ENCODE assay signal across 27 mouse cellular contexts in the genomic region with DNA sequence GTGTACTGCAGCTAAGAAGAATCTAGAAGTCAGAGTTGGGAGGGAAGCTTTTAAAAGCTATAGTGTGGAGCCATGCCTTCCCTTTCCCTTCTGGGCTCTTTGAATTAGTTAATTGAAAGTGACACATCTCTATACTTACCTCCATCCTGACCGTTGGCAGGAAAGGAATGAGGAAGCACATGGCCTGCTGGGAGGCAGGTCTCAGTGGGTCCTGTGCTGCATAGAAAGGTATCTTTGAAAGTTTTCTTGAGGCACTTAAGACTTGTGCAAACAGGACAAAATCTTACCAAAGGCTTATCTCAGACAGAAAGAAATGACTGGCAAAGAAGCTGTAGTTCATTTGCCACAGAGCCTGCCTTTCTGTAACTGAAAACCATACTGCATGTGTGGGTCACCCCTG.
DNase-seq lines count a peak whose midpoint lies in the region; ATAC-seq and TF ChIP-seq lines count a peak whose summit lies in the region.
"Had no signal": no experiment of that assay in that cellular context is flagged by ENCODE, and none has a peak within 500 bp of the region (broad histone marks: within the 10 kb centered on the region; RNA-seq: fewer than 3 reads in every experiment).

No protein-coding gene starts in this region.

- no peak overlapping the region for H3K4me2 ChIP-seq in lung, embryonic 14.5 days
- H3K4me2 ChIP-seq in embryonic facial prominence, embryonic 12.5 days (replicated peaks) = no peak overlapping the region
- no peak overlapping the region for H3K4me2 ChIP-seq in embryonic facial prominence, embryonic 15.5 days (replicated peaks)
- H3K4me2 ChIP-seq in stomach, embryonic 15.5 days = no peak overlapping the region
- no peak overlapping the region for H3K4me2 ChIP-seq in hindbrain, embryonic 13.5 days
- H3K4me2 ChIP-seq: forebrain, embryonic 12.5 days; heart, embryonic 15.5 days; hindbrain, embryonic 15.5 days; kidney, embryonic 15.5 days; limb, embryonic 12.5 days; liver, embryonic 15.5 days; midbrain, embryonic 12.5 days; neural tube, embryonic 13.5 days had no signal

- 31% methylated on average over 1 of the region's 1 CpGs for WGBS in lung, embryonic 14.5 days
- WGBS in embryonic facial prominence, embryonic 12.5 days = 17% methylated on average over 1 of the region's 1 CpGs
- 12% methylated on average over 1 of the region's 1 CpGs for WGBS in embryonic facial prominence, embryonic 15.5 days
- WGBS in stomach, embryonic 15.5 days = 35% methylated on average over 1 of the region's 1 CpGs
- 75% methylated on average over 1 of the region's 1 CpGs for WGBS in hindbrain, embryonic 13.5 days

- H3K4me1 ChIP-seq in lung, embryonic 14.5 days (ENCODE audit: insufficient read depth) = 0 out of 2 replicates have a peak, but pooled peaks cover 2% of the 10 kb centered on the region
- H3K4me1 ChIP-seq in embryonic facial prominence, embryonic 12.5 days = peaks cover 19% of the 10 kb centered on the region
- peaks cover 14% of the 10 kb centered on the region for H3K4me1 ChIP-seq in embryonic facial prominence, embryonic 15.5 days
- peaks cover 3% of the 10 kb centered on the region; the same call in 1 of the 2 replicates for H3K4me1 ChIP-seq in stomach, embryonic 15.5 days
- H3K4me1 ChIP-seq in hindbrain, embryonic 13.5 days (replicated peaks) = no peaks in the 10 kb centered on the region
- H3K4me1 ChIP-seq: forebrain, embryonic 12.5 days; hindbrain, embryonic 15.5 days; liver, embryonic 15.5 days; midbrain, embryonic 12.5 days; neural tube, embryonic 13.5 days had no signal

- no peaks in the 10 kb centered on the region for H3K27me3 ChIP-seq in lung, embryonic 14.5 days (ENCODE audit: insufficient read depth, low read length)
- H3K27me3 ChIP-seq in embryonic facial prominence, embryonic 12.5 days = no peaks in the 10 kb centered on the region
- H3K27me3 ChIP-seq in embryonic facial prominence, embryonic 15.5 days = no peaks in the 10 kb centered on the region
- no peaks in the 10 kb centered on the region for H3K27me3 ChIP-seq in stomach, embryonic 15.5 days (replicated peaks)
- H3K27me3 ChIP-seq in hindbrain, embryonic 13.5 days = no peaks in the 10 kb centered on the region
- H3K27me3 ChIP-seq: forebrain, embryonic 12.5 days; heart, embryonic 15.5 days; hindbrain, embryonic 15.5 days; kidney, embryonic 15.5 days; limb, embryonic 12.5 days; liver, embryonic 15.5 days; megakaryocyte, embryonic 14.5 days; midbrain, embryonic 12.5 days; neural tube, embryonic 13.5 days had no signal

- H3K4me3 ChIP-seq in lung, embryonic 14.5 days (ENCODE audit: low read depth, low read length) = no peak overlapping the region
- no peak overlapping the region for H3K4me3 ChIP-seq in embryonic facial prominence, embryonic 12.5 days
- H3K4me3 ChIP-seq in embryonic facial prominence, embryonic 15.5 days (replicated peaks) = no peak overlapping the region
- no peak overlapping the region for H3K4me3 ChIP-seq in stomach, embryonic 15.5 days (replicated peaks)
- no peak overlapping the region for H3K4me3 ChIP-seq in hindbrain, embryonic 13.5 days
- H3K4me3 ChIP-seq: forebrain, embryonic 12.5 days; heart, embryonic 15.5 days; hindbrain, embryonic 15.5 days; kidney, embryonic 15.5 days; limb, embryonic 12.5 days; liver, embryonic 15.5 days; megakaryocyte, embryonic 14.5 days; midbrain, embryonic 12.5 days; neural tube, embryonic 13.5 days had no signal

- peak; percentile 71; the same call in 1 of the 2 replicates for ATAC-seq in lung, embryonic 14.5 days (ENCODE audit: insufficient read depth)
- no peak for ATAC-seq in embryonic facial prominence, embryonic 12.5 days (ENCODE audit: insufficient number of reproducible peaks, insufficient read depth, low FRiP score, low TSS enrichment)
- no peak for ATAC-seq in embryonic facial prominence, embryonic 15.5 days (ENCODE audit: insufficient number of reproducible peaks, low FRiP score, low TSS enrichment, low read depth)
- no peak; the same call in 1 of the 2 replicates for ATAC-seq in stomach, embryonic 15.5 days (ENCODE audit: insufficient read depth, low FRiP score, low read depth)
- ATAC-seq in hindbrain, embryonic 13.5 days (ENCODE audit: low FRiP score) = no peak
- ATAC-seq: CD4-positive, CD25-positive, alpha-beta regulatory T cell, adult 4 months; inflammation-experienced regulatory T-cells, adult 6 months had no signal

- DNase-seq in lung, embryonic 14.5 days = peak; percentile 39
- no peak for DNase-seq in lung, postnatal 4 days
- no peak for DNase-seq in urinary bladder, adult 2 months (ENCODE audit: low spot score)
- DNase-seq: adrenal gland, postnatal 14 days; cerebellum, adult 11-12 months; cerebellum, postnatal 10 days; gastrocnemius, postnatal 10 days; heart, postnatal 36 days; kidney, adult 18-20 months; kidney, postnatal 25 days; lung, postnatal 36 days; right cerebral cortex, postnatal 4 days had no signal

- no peaks in the 10 kb centered on the region; the same call in 1 of the 2 replicates for H3K36me3 ChIP-seq in lung, embryonic 14.5 days (ENCODE audit: insufficient read depth)
- 0 out of 2 replicates have a peak, but pooled peaks cover 9% of the 10 kb centered on the region for H3K36me3 ChIP-seq in embryonic facial prominence, embryonic 12.5 days
- H3K36me3 ChIP-seq in embryonic facial prominence, embryonic 15.5 days = peaks cover 8% of the 10 kb centered on the region
- 0 out of 2 replicates have a peak, but pooled peaks cover 5% of the 10 kb centered on the region for H3K36me3 ChIP-seq in stomach, embryonic 15.5 days
- H3K36me3 ChIP-seq in hindbrain, embryonic 13.5 days = peaks cover 54% of the 10 kb centered on the region
- H3K36me3 ChIP-seq: liver, embryonic 15.5 days had no signal

- H3K9me3 ChIP-seq in lung, embryonic 14.5 days (ENCODE audit: low read depth, low read length) = no peaks in the 10 kb centered on the region
- H3K9me3 ChIP-seq in embryonic facial prominence, embryonic 12.5 days = no peaks in the 10 kb centered on the region
- no peaks in the 10 kb centered on the region for H3K9me3 ChIP-seq in embryonic facial prominence, embryonic 15.5 days (replicated peaks)
- no peaks in the 10 kb centered on the region for H3K9me3 ChIP-seq in stomach, embryonic 15.5 days
- no peaks in the 10 kb centered on the region for H3K9me3 ChIP-seq in hindbrain, embryonic 13.5 days
- H3K9me3 ChIP-seq: forebrain, embryonic 12.5 days; heart, embryonic 15.5 days; hindbrain, embryonic 15.5 days; kidney, embryonic 15.5 days; limb, embryonic 12.5 days; liver, embryonic 15.5 days; megakaryocyte, embryonic 14.5 days; midbrain, embryonic 12.5 days; neural tube, embryonic 13.5 days had no signal

- peak overlapping the region; percentile 81 for H3K27ac ChIP-seq in lung, embryonic 14.5 days (ENCODE audit: low read depth)
- 0 out of 2 replicates have a peak overlapping the region, but pooled peaks have one; percentile 8 for H3K27ac ChIP-seq in embryonic facial prominence, embryonic 12.5 days
- peak overlapping the region; percentile 44 for H3K27ac ChIP-seq in embryonic facial prominence, embryonic 15.5 days (replicated peaks)
- peak overlapping the region; percentile 36; the same call in 1 of the 2 replicates for H3K27ac ChIP-seq in stomach, embryonic 15.5 days
- H3K27ac ChIP-seq in hindbrain, embryonic 13.5 days = no peak overlapping the region
- H3K27ac ChIP-seq: forebrain, embryonic 12.5 days; heart, embryonic 15.5 days; hindbrain, embryonic 15.5 days; kidney, embryonic 15.5 days; liver, embryonic 15.5 days; midbrain, embryonic 12.5 days; neural tube, embryonic 13.5 days had no signal

- no peak for TF ChIP-seq CTCF in lung, embryonic 14.5 days (IDR thresholded peaks at IDR 0.05; ENCODE audit: low read depth)

- no peak overlapping the region for H3K9ac ChIP-seq in lung, embryonic 14.5 days
- no peak overlapping the region for H3K9ac ChIP-seq in embryonic facial prominence, embryonic 12.5 days
- no peak overlapping the region for H3K9ac ChIP-seq in embryonic facial prominence, embryonic 15.5 days
- no peak overlapping the region for H3K9ac ChIP-seq in stomach, embryonic 15.5 days
- H3K9ac ChIP-seq in hindbrain, embryonic 13.5 days = no peak overlapping the region
- H3K9ac ChIP-seq: forebrain, embryonic 12.5 days; heart, embryonic 15.5 days; hindbrain, embryonic 15.5 days; kidney, embryonic 15.5 days; limb, embryonic 12.5 days; liver, embryonic 15.5 days; midbrain, embryonic 12.5 days; neural tube, embryonic 13.5 days had no signal
